Mouse (Mus musculus) myocyte (in vitro differentiated cells): ENCODE measurements around the gene Cdkl4. TPM values are rescaled to one million over a fixed set of nuclear protein-coding genes. Genes with fewer than 3 reads are reported as not detected.

ENCODE experiments used
- H3K27me3 ChIP-seq: one replicate; pipeline ENCODE4 v1.6.1; 2011; ENCODE audit not compliant: control insufficient read depth, insufficient read depth, insufficient read length
- H3K36me3 ChIP-seq: one replicate; pipeline ENCODE4 v1.6.1; 2011; ENCODE audit not compliant: control insufficient read depth, insufficient read depth
- H3K4me2 ChIP-seq: one replicate; pipeline ENCODE4 v1.6.1; 2011; ENCODE audit warnings: low read depth, control low read depth
- H3K4me3 ChIP-seq: one replicate; pipeline ENCODE4 v1.5.1; 2011; ENCODE audit warnings: mild to moderate bottlenecking, control low read depth, moderate library complexity
- H3K79me2 ChIP-seq: one replicate; pipeline ENCODE4 v1.6.1; 2011; ENCODE audit not compliant: control insufficient read depth, insufficient read depth
- H3ac ChIP-seq: one replicate; pipeline ENCODE4 v1.6.1; 2011; ENCODE audit not compliant: control insufficient read depth, insufficient read length
- CEBPB ChIP-seq: IDR thresholded peaks from 2 replicates; pipeline ENCODE4 v1.6.1; 2011; ENCODE audit warnings: mild to moderate bottlenecking, moderate library complexity; ENCODE audit not compliant: poor library complexity, insufficient read depth, severe bottlenecking
- E2F4 ChIP-seq: IDR thresholded peaks from one replicate; pipeline ENCODE4 v1.6.1; 2011; ENCODE audit warnings: mild to moderate bottlenecking, control low read depth, moderate library complexity; ENCODE audit not compliant: insufficient read depth
- MAX ChIP-seq: IDR thresholded peaks from one replicate; pipeline ENCODE4 v1.6.1; 2011; ENCODE audit warnings: low read depth, mild to moderate bottlenecking, control low read depth
- MYOD1 ChIP-seq, 3 experiments: IDR thresholded peaks; one replicate each; pipeline ENCODE4 v1.6.1; 2011; ENCODE audit warnings: control low read depth in 2 of 3, low read depth in 2 of 3, mild to moderate bottlenecking in 2 of 3, moderate library complexity in 1 of 3; ENCODE audit not compliant: insufficient read length in 2 of 3, control insufficient read depth in 1 of 3
- MYOG ChIP-seq, 3 experiments: IDR thresholded peaks; one replicate each; pipeline ENCODE4 v1.6.1; 2011; ENCODE audit warnings: control low read depth in 2 of 3, low read depth in 2 of 3, mild to moderate bottlenecking in 2 of 3; ENCODE audit not compliant: insufficient read length in 2 of 3, control insufficient read depth in 1 of 3, insufficient read depth in 1 of 3
- POLR2A ChIP-seq: IDR thresholded peaks from one replicate; pipeline ENCODE4 v1.6.1; 2011; ENCODE audit warnings: low read depth, mild to moderate bottlenecking, control low read depth, moderate library complexity; ENCODE audit not compliant: insufficient read length
- POLR2AphosphoS2 ChIP-seq: IDR thresholded peaks from one replicate; pipeline ENCODE4 v1.6.1; 2011; ENCODE audit warnings: low read depth, control low read depth; ENCODE audit not compliant: insufficient read length
- REST ChIP-seq: IDR thresholded peaks from one replicate; pipeline ENCODE4 v1.6.1; 2011; ENCODE audit warnings: mild to moderate bottlenecking, control low read depth, moderate library complexity; ENCODE audit not compliant: insufficient read depth, insufficient read length
- SRF ChIP-seq: IDR thresholded peaks from one replicate; pipeline ENCODE4 v1.6.1; 2011; ENCODE audit warnings: low read depth; ENCODE audit not compliant: control insufficient read depth, insufficient read length
- TCF12 ChIP-seq: IDR thresholded peaks from one replicate; pipeline ENCODE4 v1.6.1; 2011; ENCODE audit warnings: mild to moderate bottlenecking, control low read depth; ENCODE audit not compliant: poor library complexity, insufficient read depth, severe bottlenecking
- TCF3 ChIP-seq: IDR thresholded peaks from one replicate; pipeline ENCODE4 v1.6.1; 2011; ENCODE audit warnings: low read depth, control low read depth; ENCODE audit not compliant: insufficient read length
- USF1 ChIP-seq: IDR thresholded peaks from one replicate; pipeline ENCODE4 v1.6.1; 2011; ENCODE audit warnings: low read depth, mild to moderate bottlenecking, control low read depth, moderate library complexity
- polyA plus RNA-seq: library from polyadenylated mRNA; unstranded; fragments of >200 nt; fragmentation: generic; extraction: Trizol; gene quantifications from one replicate; pipeline ENCODE4 v1.2.1, GENCODE M21; 2012; ENCODE audit warnings: missing spikeins

Cdkl4 gene
- polyA plus RNA-seq, 1 experiment = 0.02 TPM

GRCm38 (mm10) chr17:80562792-80563191 is 14.8 kb downstream of the Cdkl4 start:
- TF ChIP-seq TCF12 (no peak), MYOG (IDR thresholded peaks at IDR 0.05; ENCODE audit: control insufficient read depth in 1 of 3, insufficient read depth in 1 of 3, insufficient read length in 2 of 3, low read depth in 2 of 3) (no peak), CEBPB (no peak), POLR2AphosphoS2 (no peak), REST (no peak), MYOD1 (IDR thresholded peaks at IDR 0.05; ENCODE audit: control insufficient read depth in 1 of 3, insufficient read length in 2 of 3, low read depth in 2 of 3) (no peak), TCF3 (no peak), SRF (no peak)
- H3K27me3 ChIP-seq = no peaks in the 10 kb centered on the region

DNA sequence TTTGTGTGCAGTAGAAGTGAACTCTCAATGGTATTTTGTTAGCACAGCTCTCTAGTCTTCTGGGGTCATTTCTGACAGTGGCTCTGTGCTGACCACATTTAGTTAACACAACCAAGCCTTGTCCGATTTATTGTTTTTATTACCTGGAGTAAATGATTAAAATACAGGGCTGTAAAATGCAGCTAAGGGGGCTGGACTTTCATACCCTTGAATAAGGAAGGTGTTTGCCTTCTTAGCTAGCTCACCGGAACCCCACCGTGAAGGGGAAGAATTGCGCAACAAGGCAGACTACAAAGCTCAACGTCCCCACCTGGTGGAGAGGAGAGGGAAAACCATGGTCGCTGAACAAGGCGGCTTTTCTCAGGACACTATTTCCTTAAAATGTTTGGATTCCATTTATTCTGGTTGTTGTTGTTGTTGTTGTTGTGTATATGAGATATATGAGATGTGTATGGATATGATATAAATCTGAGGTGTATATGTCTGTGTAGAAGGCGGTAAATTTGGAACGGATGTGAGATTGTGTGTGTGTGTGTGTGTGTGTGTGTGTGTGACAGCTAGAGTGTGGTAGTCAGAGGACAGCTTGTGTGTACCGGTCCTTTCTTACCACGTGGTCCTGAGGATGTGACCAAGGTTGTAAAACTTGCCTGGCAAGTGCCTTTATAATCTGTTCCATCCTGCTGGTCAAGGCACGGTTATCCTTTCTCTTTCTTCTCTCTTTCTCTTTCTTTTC is 16.8 kb downstream of the Cdkl4 start:
- peak overlapping the region; percentile 55 for H3K4me2 ChIP-seq
- H3K27me3 ChIP-seq = no peaks in the 10 kb centered on the region
- H3K79me2 ChIP-seq = no peaks in the 10 kb centered on the region
- no peaks in the 10 kb centered on the region for H3K36me3 ChIP-seq
- H3ac ChIP-seq = no peak overlapping the region
- TF ChIP-seq MYOD1 (IDR thresholded peaks at IDR 0.05; ENCODE audit: control insufficient read depth in 1 of 3, insufficient read length in 2 of 3, low read depth in 2 of 3) (no peak), CEBPB (peak; percentile 100), MAX (no peak)
- H3K4me3 ChIP-seq = no peak overlapping the region

More at GRCm38 (mm10) chr17:80562792-80563191, 14.8 kb downstream of the Cdkl4 start:
- no peak overlapping the region for H3K4me3 ChIP-seq
- no peak overlapping the region for H3ac ChIP-seq
- no peaks in the 10 kb centered on the region for H3K36me3 ChIP-seq
- no peaks in the 10 kb centered on the region for H3K79me2 ChIP-seq
- no peak overlapping the region for H3K4me2 ChIP-seq

DNA sequence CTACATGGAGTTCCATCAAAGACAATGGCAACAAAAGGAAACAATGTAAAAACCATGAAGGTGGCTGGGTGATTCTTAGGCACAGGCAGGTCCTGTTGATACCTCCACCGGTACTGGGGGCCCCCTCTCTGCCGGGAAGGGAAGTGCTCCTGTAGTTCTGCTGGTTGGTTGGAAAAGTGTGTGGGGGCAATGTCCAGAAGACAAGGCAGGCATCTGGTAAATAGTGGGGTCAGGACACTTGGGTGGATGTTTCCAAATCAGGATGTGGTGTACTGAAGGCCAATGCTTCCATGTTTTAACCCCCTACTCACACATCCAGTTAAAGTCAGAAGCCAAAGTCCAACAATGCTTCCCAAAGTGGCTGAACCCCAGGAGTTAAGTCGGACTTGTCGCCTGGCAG is 17.9 kb downstream of the Cdkl4 start:
- Histone ChIP-seq H3K4me3 (no peak overlapping the region), H3K36me3 (no peaks in the 10 kb centered on the region), H3K27me3 (no peaks in the 10 kb centered on the region), H3K79me2 (no peaks in the 10 kb centered on the region), H3ac (no peak overlapping the region), H3K4me2 (no peak overlapping the region)
- TF ChIP-seq TCF3 (no peak), POLR2A (no peak), USF1 (no peak), MYOD1 (IDR thresholded peaks at IDR 0.05; ENCODE audit: control insufficient read depth in 1 of 3, insufficient read length in 2 of 3, low read depth in 2 of 3) (no peak), CEBPB (no peak), SRF (no peak), E2F4 (no peak), MAX (no peak)

GRCm38 (mm10) chr17:80559050-80559449 is 18.6 kb downstream of the Cdkl4 start:
- no peak overlapping the region for H3K4me3 ChIP-seq
- no peak overlapping the region for H3ac ChIP-seq
- H3K27me3 ChIP-seq = no peaks in the 10 kb centered on the region
- no peaks in the 10 kb centered on the region for H3K79me2 ChIP-seq
- TF ChIP-seq REST (no peak), MYOD1 (IDR thresholded peaks at IDR 0.05; ENCODE audit: control insufficient read depth in 1 of 3, insufficient read length in 2 of 3, low read depth in 2 of 3) (no peak), TCF3 (no peak), SRF (no peak)
- H3K36me3 ChIP-seq = no peaks in the 10 kb centered on the region
- peak overlapping the region; percentile 19 for H3K4me2 ChIP-seq

DNA sequence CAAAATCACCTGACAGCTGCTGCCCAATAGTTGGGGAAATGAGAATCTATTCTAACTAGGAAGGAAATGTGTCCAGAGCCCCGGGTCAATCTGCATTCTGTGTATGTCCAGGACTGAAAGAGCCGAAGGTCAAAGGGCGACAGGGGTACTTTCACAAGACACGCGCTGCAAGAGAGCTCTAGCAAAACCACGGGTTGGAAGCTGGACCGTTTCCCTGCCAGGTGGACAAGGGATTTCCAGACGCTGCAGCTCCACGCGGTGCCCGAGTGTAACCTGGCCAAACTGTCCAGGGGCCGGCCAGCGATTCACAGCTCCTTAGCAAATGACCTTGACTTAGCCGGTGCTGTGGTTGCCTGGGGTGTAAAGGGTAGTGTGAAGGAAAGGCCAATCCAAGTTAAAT is 19.0 kb downstream of the Cdkl4 start:
- H3K4me3 ChIP-seq = no peak overlapping the region
- no peaks in the 10 kb centered on the region for H3K27me3 ChIP-seq
- no peaks in the 10 kb centered on the region for H3K79me2 ChIP-seq
- H3K36me3 ChIP-seq = no peaks in the 10 kb centered on the region
- H3K4me2 ChIP-seq = peak overlapping the region; percentile 19
- H3ac ChIP-seq = no peak overlapping the region
- no peak for TF ChIP-seq POLR2A
- no peak for TF ChIP-seq POLR2AphosphoS2
- no peak for TF ChIP-seq MYOG (IDR thresholded peaks at IDR 0.05; ENCODE audit: control insufficient read depth in 1 of 3, insufficient read depth in 1 of 3, insufficient read length in 2 of 3, low read depth in 2 of 3)
- no peak for TF ChIP-seq E2F4
- TF ChIP-seq CEBPB = no peak
- TF ChIP-seq SRF = no peak
- TF ChIP-seq MYOD1 (IDR thresholded peaks at IDR 0.05; ENCODE audit: control insufficient read depth in 1 of 3, insufficient read length in 2 of 3, low read depth in 2 of 3) = no peak
- no peak for TF ChIP-seq TCF12
- TF ChIP-seq REST = no peak
- TF ChIP-seq TCF3 = no peak
- TF ChIP-seq USF1 = no peak
- no peak for TF ChIP-seq MAX
